Mouse (Mus musculus) heart, adult 10 weeks (tissue): Measurements from ENCODE around the gene Ccpg1os. TPM values are rescaled to one million over a fixed set of nuclear protein-coding genes. Genes with fewer than 3 reads are reported as not detected.

ENCODE experiments used
- polyA plus RNA-seq: library from polyadenylated mRNA; stranded (reverse); fragments of 350-450 nt; fragmentation: Illumina TruSeq; extraction: RNeasy Lipid Tissue Mini Kit (QIAGEN cat#74804); gene quantifications from one replicate; pipeline ENCODE4 v1.2.3, GENCODE M21; 2014; ENCODE audit warnings: low read depth, low replicate concordance

The Ccpg1os gene
- polyA plus RNA-seq, result 11.1 TPM

DNA sequence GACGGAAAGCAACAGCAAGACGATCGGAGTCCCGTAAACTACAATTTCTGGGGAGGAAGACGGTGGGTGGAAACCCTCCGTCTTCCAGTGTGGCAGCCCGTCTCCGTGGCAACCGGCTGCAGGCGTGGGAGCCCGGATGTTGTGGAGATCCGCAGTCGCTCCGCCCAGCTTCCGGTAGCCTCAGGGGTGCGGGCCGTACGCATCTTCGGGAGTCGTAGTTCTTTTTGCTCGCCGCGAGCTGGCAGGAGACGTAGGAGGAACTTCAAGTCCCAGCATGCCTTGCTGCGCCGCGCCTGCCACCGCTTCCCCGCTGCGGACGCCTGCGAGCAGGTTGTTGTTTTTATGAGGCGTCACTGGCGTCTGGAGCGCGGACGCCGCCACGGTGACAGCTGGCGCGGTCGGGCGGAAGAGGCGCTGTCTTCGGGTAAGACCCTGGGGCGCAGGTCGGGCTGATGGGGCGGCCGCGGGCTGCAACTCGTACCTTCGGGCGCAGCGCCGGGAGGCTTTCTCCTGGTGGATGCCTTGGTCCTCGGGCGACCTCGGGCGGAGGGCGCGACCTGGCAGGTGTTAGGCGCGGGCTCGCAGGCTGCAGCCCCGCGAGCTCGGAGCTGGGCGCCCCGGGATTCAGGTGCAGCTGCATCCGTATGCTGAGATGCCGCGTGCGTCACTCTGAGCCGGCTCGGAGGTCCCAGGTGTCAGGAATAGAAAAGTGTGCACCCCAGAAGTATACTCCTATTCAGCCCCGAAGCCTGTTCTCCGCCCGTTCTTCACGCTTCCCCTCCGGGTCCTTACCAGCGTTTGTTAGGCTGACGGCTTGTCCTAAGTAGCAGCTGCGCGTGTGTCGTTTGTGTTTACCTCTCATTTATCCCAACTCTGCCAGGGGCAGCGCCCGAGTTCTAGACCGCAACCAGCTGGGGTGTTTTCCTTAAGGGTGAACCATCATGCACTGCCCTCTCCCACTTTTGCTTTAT lies at the start of gene Ccpg1os, which contains the start of gene Ccpg1:
Ccpg1os (minus strand) TSS at position 133 of the 971 bp plus-strand sequence.
Ccpg1 (plus strand) TSS at position 180 of the 971 bp plus-strand sequence.

DNA sequence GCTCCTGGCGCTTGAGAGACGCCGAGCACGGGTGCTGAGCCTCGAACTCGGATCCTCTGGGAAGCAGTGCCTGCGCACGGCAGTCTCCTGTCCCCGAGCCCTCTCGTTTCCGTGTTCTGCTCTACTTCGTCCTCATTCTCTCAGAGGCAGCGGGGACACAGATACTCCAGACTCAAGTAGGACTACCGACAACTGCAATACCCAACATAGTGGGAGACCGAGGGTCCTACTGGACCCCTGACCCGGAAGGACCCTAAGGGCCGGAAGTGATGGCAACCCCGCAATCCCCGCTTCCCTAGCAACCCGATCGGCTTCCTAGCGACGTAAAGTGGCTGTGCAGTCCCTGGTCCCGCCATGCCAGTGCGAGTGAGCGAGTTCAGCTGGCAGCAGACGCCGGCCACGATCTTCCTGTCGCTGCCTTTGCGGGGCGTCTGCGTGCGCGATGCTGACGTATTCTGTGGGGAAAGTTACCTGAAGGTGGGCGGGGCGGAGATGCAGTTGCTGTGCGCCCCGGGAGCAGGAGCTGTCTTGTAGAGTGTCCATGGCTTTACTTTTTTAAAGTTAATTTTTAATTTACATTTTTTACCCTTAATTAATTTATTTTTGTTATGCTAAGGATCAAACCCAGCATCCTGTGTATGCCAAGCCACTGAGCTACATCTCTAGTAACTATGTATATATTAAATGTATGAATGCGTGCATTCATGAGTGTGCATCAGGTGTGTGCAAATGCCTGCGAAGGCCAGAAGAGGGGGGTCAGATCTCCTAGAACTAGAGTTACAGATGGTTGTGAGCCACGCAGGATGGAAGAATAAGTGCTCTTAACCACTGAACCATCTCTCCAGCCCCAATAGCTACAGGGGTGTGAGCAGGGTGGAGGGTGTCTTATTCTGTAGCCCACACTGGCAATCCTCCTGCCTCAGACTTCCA lies 26.4 kb downstream of the Ccpg1os start, which contains the start of the genes Dyx1c1 and Gm44503:
Dyx1c1 (plus strand) TSS at position 265 of the 930 bp plus-strand sequence.
Gm44503 (plus strand) TSS at position 332 of the 930 bp plus-strand sequence.

Other genes with a start within 250 kb of the Ccpg1os start
- not detected for gene Prtg, start 178.5 kb downstream of the Ccpg1os start, polyA plus RNA-seq
- gene Pygo1, start 59.7 kb downstream of the Ccpg1os start, polyA plus RNA-seq, result 11.9 TPM
- 1.0 TPM for gene Dyx1c1, start 26.6 kb downstream of the Ccpg1os start, polyA plus RNA-seq
- gene Gm44503, start 26.5 kb downstream of the Ccpg1os start, polyA plus RNA-seq, result not detected
- 105 TPM for gene Ccpg1, start within 50 bp of the Ccpg1os start, polyA plus RNA-seq
- 4.6 TPM for gene Pigb, start 55.0 kb upstream of the Ccpg1os start, polyA plus RNA-seq
- gene Rab27a, start 59.5 kb upstream of the Ccpg1os start, polyA plus RNA-seq, result 4.1 TPM
- gene Khdc3, start 116.5 kb upstream of the Ccpg1os start, polyA plus RNA-seq, result not detected
- gene Gm20509, start 117.1 kb upstream of the Ccpg1os start, polyA plus RNA-seq, result not detected
- 48.4 TPM for gene Rsl24d1, start 128.0 kb upstream of the Ccpg1os start, polyA plus RNA-seq